Mouse (Mus musculus): ENCODE measurements around the gene Ttll6.
A peak's percentile ranks its signal among the peaks of the same experiment; 100 is the strongest.
"Not testable (repeated sequence)": the region's sequence is repeated elsewhere in the genome, so short reads cannot be mapped to it uniquely, and the experiment has no call there.

The Ttll6 gene

DNA sequence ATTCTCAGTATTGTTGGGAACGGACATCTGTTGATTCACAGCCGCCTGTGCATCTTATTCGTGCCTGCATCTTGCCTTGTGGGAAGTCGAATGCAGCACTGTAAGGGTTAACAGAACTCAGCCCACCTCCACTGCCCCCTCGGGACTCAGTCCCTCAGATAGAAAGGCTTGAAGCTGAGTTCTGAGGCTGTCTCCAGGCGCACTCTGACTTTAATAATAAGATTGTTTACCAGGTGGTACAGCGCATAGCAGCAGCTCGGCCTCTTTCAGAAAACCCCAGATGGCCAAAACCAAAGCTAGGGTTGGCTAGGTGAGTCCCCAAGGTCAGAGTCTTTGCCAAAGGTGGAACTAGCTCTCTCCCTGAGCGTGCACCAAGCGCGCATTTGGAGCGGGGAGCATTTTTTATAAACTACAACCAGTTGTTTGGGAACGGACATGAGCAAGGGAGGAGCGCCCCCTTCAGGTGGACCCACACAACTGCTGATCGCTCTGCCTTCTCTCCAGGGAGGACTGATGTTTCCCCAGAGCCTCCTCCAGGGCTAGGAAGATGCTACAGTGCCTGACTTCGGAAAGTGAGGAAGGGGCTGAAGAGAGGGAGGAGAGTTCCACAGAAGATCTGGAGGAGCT is at the start of gene Ttll6:
Gene Ttll6 (plus strand): TSS at position 548 of the 627 bp plus-strand sequence.
- peak; percentile 69 for DNase-seq (ENCODE audit: low spot score)

DNA sequence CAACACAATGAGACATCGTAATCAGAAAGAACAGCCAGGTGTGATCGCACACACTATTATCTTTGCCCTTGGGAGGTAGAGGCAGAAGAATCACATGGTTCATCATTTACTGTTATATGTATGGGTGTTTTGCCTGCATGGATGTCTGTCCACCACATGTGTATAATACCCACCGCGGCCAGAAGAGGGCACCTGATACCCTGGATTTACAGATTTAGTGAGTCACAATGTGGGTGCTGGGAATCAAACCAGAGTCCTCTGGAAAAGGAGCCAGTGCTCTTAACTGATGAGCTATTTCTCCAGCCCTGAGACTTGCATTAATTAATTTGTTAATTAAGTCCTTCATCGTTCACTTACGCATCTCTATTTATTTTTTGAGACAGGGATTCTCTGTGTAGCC is 45.6 kb upstream of the Ttll6 start:
- DNase-seq (ENCODE audit: low spot score): no peak

DNA sequence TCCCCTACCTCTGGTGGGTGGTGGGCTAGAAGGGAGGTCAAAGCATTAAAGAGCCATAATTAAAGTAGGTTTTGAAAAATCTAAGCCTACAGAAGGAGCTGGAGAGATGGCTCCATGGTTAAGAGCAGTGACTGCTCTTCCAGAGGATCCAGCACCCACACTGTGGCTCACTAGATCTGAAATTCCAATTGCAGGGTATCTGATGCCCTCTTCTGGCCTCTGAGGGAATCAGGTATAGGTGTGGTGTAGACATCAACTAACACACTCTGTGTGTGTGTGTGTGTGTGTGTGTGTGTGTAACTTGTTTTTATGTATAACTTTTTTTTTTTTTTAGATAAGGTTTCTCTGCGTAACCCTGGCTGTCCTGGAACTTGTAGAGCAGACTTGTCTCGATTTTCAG is 42.5 kb upstream of the Ttll6 start:
- peak; percentile 26 for DNase-seq (ENCODE audit: low spot score)

GRCm38 (mm10) chr11:96092674-96093291 is 40.8 kb upstream of the Ttll6 start:
- no peak for DNase-seq (ENCODE audit: low spot score)

DNA sequence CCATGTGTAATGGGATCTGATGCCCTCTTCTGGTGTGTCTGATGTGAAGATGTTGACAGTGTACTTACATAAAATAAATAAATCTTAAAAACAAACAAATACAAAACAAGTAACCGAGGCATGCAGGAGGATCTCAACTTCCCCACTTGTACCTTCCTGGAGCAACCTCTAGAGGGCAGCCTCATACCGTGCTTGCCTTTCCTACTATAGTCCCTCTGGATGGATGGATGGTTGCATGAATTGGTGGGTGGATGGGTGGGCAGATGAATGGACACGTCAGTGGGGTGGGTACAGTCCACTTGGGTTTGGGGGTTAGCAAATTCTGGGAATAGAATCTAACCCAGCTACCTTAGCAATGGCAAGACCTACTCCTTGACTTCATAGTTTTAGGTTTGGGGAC is 40.2 kb upstream of the Ttll6 start:
- peak; percentile 61 for DNase-seq (ENCODE audit: low spot score)

DNA sequence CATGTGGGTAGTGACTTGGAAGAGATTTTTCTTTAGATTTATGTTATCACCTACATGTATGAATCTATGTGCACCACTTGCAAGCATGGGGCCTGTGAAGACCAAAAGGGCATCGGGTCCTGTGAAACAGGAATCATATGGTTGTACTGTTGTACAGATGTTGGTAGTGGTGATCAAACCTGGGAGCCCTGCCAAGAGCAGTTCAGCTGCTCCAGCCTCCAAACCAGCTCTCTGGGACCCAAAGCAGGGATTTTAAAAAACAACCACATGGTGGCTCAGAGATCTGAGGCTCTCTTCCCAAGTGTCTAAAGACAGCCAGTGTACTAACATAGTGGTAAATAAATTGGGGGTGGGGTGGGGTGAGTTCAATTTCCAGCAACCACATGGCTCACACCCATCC is 25.2 kb upstream of the Ttll6 start:
- DNase-seq (ENCODE audit: low spot score): no peak

- not testable (repeated sequence) for DNase-seq (ENCODE audit: low spot score)
Observed at GRCm38 (mm10) chr11:96110950-96111349, 22.6 kb upstream of the Ttll6 start.

DNA sequence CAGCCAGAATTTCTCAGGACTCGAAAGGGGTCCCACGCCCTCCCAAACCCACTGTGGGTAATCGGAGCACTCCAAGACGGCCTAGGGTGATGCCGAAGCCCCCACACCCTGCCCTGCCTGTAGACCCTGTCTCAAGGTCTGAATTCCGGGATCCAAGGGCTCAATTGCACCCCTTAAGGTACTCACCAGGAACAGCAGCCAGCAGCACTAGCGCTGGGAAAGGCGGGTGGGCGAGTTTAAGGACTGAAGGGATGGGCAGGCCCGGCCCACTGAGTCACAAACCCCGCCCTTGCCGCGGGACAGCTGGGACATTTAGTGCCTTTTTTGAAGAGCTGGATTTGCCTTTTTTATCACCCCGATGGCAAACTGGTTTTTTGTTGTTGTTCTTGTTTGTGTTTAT is 21.8 kb upstream of the Ttll6 start, which contains the start of gene Calcoco2:
Gene Calcoco2 (minus strand): TSS at position 214 of the 400 bp plus-strand sequence.
- no peak for DNase-seq (ENCODE audit: low spot score)

- no peak for DNase-seq (ENCODE audit: low spot score)
Observed at GRCm38 (mm10) chr11:96114077-96114476, 19.5 kb upstream of the Ttll6 start.

- DNase-seq (ENCODE audit: low spot score): no peak
Observed at GRCm38 (mm10) chr11:96115416-96115815, 18.2 kb upstream of the Ttll6 start.

GRCm38 (mm10) chr11:96116116-96116515 is 17.5 kb upstream of the Ttll6 start:
- no peak for DNase-seq (ENCODE audit: low spot score)

GRCm38 (mm10) chr11:96116925-96117324 is 16.7 kb upstream of the Ttll6 start:
- DNase-seq (ENCODE audit: low spot score): not testable (repeated sequence)

DNA sequence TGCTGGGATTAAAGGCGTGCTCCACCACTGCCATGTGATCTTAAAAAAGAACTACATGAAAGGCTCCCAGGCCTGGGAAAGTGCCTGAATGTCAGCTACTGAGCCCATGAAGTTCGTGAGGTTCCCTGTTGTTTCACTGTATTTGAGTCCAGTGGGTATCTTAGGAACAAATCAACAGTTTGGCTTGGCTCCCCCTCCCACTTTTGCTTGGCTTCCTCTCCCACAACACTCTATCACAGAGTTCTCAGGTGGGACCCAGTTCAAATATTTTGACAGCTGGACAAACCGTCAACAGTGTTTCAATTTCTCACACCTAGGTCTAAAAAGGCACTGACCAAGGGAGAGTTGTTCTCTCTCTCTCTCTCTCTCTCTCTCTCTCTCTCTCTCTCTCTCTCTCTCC is 14.2 kb upstream of the Ttll6 start:
- no peak for DNase-seq (ENCODE audit: low spot score)

GRCm38 (mm10) chr11:96122806-96123205 is 10.8 kb upstream of the Ttll6 start:
- not testable (repeated sequence) for DNase-seq (ENCODE audit: low spot score)

GRCm38 (mm10) chr11:96124052-96124914 is 9.3 kb upstream of the Ttll6 start:
- peak; percentile 20 for DNase-seq (ENCODE audit: low spot score)

- no peak for DNase-seq (ENCODE audit: low spot score)
Observed at GRCm38 (mm10) chr11:96130606-96131005, 3.0 kb upstream of the Ttll6 start.

GRCm38 (mm10) chr11:96135847-96136246 is 2.3 kb downstream of the Ttll6 start:
- DNase-seq (ENCODE audit: low spot score): peak; percentile 23

DNA sequence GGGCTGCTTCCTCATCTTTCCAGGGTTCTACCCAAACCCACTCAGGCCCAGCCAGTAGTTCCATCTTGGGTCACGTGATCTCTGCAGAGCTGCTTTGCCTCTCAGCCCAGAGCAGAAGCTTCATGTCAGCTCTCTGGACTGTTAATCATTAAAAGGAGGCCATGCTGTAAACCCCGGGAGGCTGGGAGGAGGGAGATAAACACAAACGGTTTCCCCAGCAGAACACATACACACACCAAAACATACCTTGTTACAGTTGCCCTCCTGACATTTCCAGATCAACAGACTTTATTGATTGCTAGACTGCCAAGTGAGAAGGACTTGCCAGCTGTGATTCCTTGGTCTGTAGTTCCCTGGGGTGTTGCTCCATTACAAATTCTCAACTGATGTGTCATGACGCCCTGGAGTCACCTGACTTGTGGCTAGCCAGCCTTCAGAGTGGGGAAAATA is 7.2 kb downstream of the Ttll6 start:
- peak; percentile 19 for DNase-seq (ENCODE audit: low spot score)

- DNase-seq (ENCODE audit: low spot score): no peak
Observed at GRCm38 (mm10) chr11:96143766-96144165, 10.2 kb downstream of the Ttll6 start.

DNA sequence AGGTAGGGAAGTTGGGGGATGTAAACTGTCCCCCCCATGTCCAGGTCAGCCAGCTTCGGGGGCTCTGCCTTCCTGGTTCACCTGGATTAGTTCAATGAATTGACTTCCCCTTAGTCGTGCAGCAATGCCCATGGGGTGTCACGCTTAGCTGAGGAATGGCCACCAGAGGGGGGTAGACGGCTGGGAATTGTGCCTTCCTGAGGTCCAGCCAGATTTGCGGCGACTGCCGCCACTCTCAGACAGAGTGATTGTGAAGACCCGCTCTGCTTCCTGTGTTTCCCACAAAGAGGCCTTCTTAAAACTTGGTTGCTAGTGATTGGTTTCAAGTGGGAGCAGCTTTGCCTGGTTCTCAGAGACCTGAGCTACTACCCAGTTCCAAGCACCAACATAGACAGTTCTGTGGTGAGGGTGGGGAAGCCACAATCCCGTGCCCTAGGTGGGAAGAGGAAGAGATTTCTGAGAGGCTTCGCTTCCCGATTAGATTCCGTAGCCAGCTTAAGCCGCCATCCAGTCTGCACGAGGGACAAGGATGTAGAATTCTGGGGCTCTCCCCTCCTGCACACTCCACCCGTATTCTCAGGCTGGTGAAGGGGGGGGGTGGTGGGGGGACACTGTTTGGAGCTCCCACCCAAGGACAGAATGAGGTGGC is 12.2 kb downstream of the Ttll6 start:
- DNase-seq (ENCODE audit: low spot score): peak; percentile 83

DNA sequence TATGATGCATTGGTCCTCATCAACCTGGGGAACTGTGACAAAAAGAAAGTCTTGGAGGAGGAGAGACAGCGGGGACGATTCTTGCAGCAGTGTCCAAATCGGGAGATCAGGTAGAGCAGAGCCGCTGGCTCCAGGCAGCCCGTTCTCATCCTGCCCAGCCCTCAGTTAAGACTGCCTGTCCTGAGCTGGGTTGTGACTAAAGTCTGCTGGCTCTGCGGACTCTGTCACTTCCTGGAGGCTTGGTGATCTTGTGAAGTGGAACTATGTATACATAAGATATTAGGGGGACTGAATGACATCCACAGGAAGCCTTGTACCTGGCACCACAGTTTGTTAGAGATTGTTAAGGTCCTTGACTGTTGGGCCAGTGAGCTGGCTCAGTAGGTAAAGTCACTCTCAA is 13.9 kb downstream of the Ttll6 start:
- no peak for DNase-seq (ENCODE audit: low spot score)

DNA sequence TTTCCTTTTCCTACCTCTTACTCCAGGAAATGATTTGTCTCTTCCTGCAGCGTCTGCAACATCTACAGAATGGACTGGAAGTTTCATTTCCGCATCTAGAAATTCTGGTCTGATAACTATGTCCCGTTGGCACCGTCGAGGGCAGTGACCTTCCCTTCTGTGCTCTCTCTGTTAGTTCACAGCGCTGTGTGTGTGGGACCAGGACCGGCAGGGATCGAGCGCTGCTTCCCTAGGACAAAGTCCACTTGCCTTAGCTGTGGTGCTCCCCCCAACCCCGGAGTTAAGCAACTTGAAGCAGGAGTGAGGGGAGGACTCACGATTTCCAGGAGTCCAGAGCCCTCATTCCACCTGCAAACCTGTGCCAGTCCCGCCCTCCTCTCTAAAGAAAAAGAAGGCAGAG is 31.2 kb downstream of the Ttll6 start:
- DNase-seq (ENCODE audit: low spot score): no peak
